In genomic region chr1:138619996-138620461, GRCm38 (mm10) we compare ENCODE assay signal across 8 mouse cellular contexts. TPM values are rescaled to one million over a fixed set of nuclear protein-coding genes. Genes with fewer than 3 reads are reported as not detected.
DNase-seq lines count a peak whose midpoint lies in the region; ATAC-seq and TF ChIP-seq lines count a peak whose summit lies in the region.

Gene Nek7 (minus strand): TSS chr1:138620141.

- H3ac ChIP-seq in myocyte (ENCODE audit: control insufficient read depth, insufficient read length), result peak within 1 kb of the TSS; percentile 42

- H3K27ac ChIP-seq in heart, embryonic 14.5 days (replicated peaks in 1 of 2; ENCODE audit: control insufficient read depth in 1 of 2, insufficient read depth in 1 of 2, low read depth in 2 of 2, low read length in 2 of 2), result peak within 1 kb of the TSS; percentile 91 to 99
- peak within 1 kb of the TSS; percentile 99 for H3K27ac ChIP-seq in kidney, embryonic 16.5 days (ENCODE audit: low read length)
- H3K27ac ChIP-seq in liver, embryonic 11.5 days (ENCODE audit: low read depth, low read length), result peak within 1 kb of the TSS; percentile 96

- no peaks in the 10 kb centered on the region for H3K27me3 ChIP-seq in heart, embryonic 14.5 days (ENCODE audit: control insufficient read depth, insufficient read depth, low read length)
- H3K27me3 ChIP-seq in kidney, embryonic 16.5 days (ENCODE audit: insufficient read depth, low read length), result no peaks in the 10 kb centered on the region
- H3K27me3 ChIP-seq in liver, embryonic 11.5 days (replicated peaks; ENCODE audit: control insufficient read depth, insufficient read depth, low read length), result no peaks in the 10 kb centered on the region
- no peaks in the 10 kb centered on the region for H3K27me3 ChIP-seq in myocyte (ENCODE audit: control insufficient read depth, insufficient read depth, insufficient read length)

- H3K4me3 ChIP-seq in heart, embryonic 14.5 days (ENCODE audit: control insufficient read depth in 1 of 2, insufficient read depth in 1 of 2, low read depth in 1 of 2, low read length in 2 of 2), result peak within 1 kb of the TSS; percentile 94 to 98
- H3K4me3 ChIP-seq in kidney, embryonic 16.5 days (ENCODE audit: low read length), result peak within 1 kb of the TSS; percentile 83
- H3K4me3 ChIP-seq in liver, embryonic 11.5 days (ENCODE audit: low read depth, low read length), result peak within 1 kb of the TSS; percentile 91
- peak within 1 kb of the TSS; percentile 34 for H3K4me3 ChIP-seq in myocyte

- no peaks in the 10 kb centered on the region for H3K36me3 ChIP-seq in heart, embryonic 14.5 days (ENCODE audit: control insufficient read depth, insufficient read depth, low read length)
- no peaks in the 10 kb centered on the region for H3K36me3 ChIP-seq in kidney, embryonic 16.5 days (ENCODE audit: insufficient read depth, low read length)
- no peaks in the 10 kb centered on the region for H3K36me3 ChIP-seq in liver, embryonic 11.5 days (ENCODE audit: control insufficient read depth, insufficient read depth, low read length)
- no peaks in the 10 kb centered on the region for H3K36me3 ChIP-seq in myocyte (ENCODE audit: control insufficient read depth, insufficient read depth)

- H3K4me1 ChIP-seq in heart, embryonic 14.5 days (ENCODE audit: control insufficient read depth in 2 of 2, insufficient read depth in 2 of 2, low read length in 2 of 2), result peaks cover 3 to 36% of the 10 kb centered on the region in 2 experiments
- peaks cover 21% of the 10 kb centered on the region for H3K4me1 ChIP-seq in kidney, embryonic 16.5 days (ENCODE audit: insufficient read depth, low read length)
- H3K4me1 ChIP-seq in liver, embryonic 11.5 days (replicated peaks; ENCODE audit: control insufficient read depth, insufficient read depth, low read length), result peaks cover 7% of the 10 kb centered on the region; the same call in 1 of the 2 replicates

- H3K4me2 ChIP-seq in heart, embryonic 14.5 days (ENCODE audit: low read length), result peak within 1 kb of the TSS; percentile 87
- peak within 1 kb of the TSS; percentile 78 for H3K4me2 ChIP-seq in kidney, embryonic 16.5 days (replicated peaks; ENCODE audit: low read depth, low read length)
- H3K4me2 ChIP-seq in liver, embryonic 11.5 days, result peak within 1 kb of the TSS; percentile 73
- H3K4me2 ChIP-seq in myocyte (ENCODE audit: low read depth), result peak within 1 kb of the TSS; percentile 89

- 2% methylated on average over 11 of the region's 11 CpGs for WGBS in heart, embryonic 14.5 days
- WGBS in kidney, embryonic 16.5 days, result 1% methylated on average over 11 of the region's 11 CpGs
- WGBS in liver, embryonic 11.5 days, result 2% methylated on average over 11 of the region's 11 CpGs

- no peaks in the 10 kb centered on the region for H3K9me3 ChIP-seq in heart, embryonic 14.5 days (ENCODE audit: control insufficient read depth, low read length)
- no peaks in the 10 kb centered on the region for H3K9me3 ChIP-seq in kidney, embryonic 16.5 days (ENCODE audit: low read length)
- H3K9me3 ChIP-seq in liver, embryonic 11.5 days (ENCODE audit: control insufficient read depth, low read length), result no peaks in the 10 kb centered on the region

- no peak for TF ChIP-seq POLR2A in myocyte (IDR thresholded peaks at IDR 0.05; ENCODE audit: insufficient read length, low read depth)

- peak within 1 kb of the TSS; percentile 94 for H3K9ac ChIP-seq in heart, embryonic 14.5 days (ENCODE audit: low read length)
- H3K9ac ChIP-seq in kidney, embryonic 16.5 days (replicated peaks; ENCODE audit: low read length), result peak within 1 kb of the TSS; percentile 95
- peak within 1 kb of the TSS; percentile 90 for H3K9ac ChIP-seq in liver, embryonic 11.5 days (ENCODE audit: low read depth, low read length)

- DNase-seq in adrenal gland, adult (ENCODE audit: inconsistent age in 2 of 2, low spot score in 1 of 2), result peak; percentile 50 to 87
- DNase-seq in liver, embryonic 11.5 days (ENCODE audit: low spot score), result no peak
- no peak for DNase-seq in ovary, postnatal 10 days (ENCODE audit: low spot score)

- H3K79me2 ChIP-seq in myocyte (ENCODE audit: control insufficient read depth, insufficient read depth), result peaks cover 31% of the 10 kb centered on the region

- ATAC-seq in CD4-positive, CD25-positive, alpha-beta regulatory T cell, adult 4 months, result peak; percentile 38
- no peak for ATAC-seq in erythroblast, adult 5-6 weeks (replicated peaks; ENCODE audit: low FRiP score, poor library complexity, severe bottlenecking)
- no peak for ATAC-seq in heart, embryonic 14.5 days (ENCODE audit: insufficient number of reproducible peaks, insufficient read depth, low FRiP score, low read depth)
- peak; percentile 7; the same call in 1 of the 2 replicates for ATAC-seq in kidney, embryonic 16.5 days (ENCODE audit: low FRiP score, low TSS enrichment)
- ATAC-seq in liver, embryonic 11.5 days (replicated peaks; ENCODE audit: low FRiP score), result peak; percentile 27

TF ChIP-seq in myocyte, 11 proteins besides CTCF, POLR2A, EP300 and RAD21:
- no peak for TF ChIP-seq E2F4 (IDR thresholded peaks at IDR 0.05; ENCODE audit: insufficient read depth)
- TF ChIP-seq TCF12 (IDR thresholded peaks at IDR 0.05; ENCODE audit: insufficient read depth, poor library complexity, severe bottlenecking), result no peak
- no peak for TF ChIP-seq CEBPB (IDR thresholded peaks at IDR 0.05; ENCODE audit: insufficient read depth, poor library complexity, severe bottlenecking)
- TF ChIP-seq MYOD1 (IDR thresholded peaks at IDR 0.05; ENCODE audit: control insufficient read depth in 1 of 3, insufficient read length in 2 of 3, low read depth in 2 of 3), result no peak
- no peak for TF ChIP-seq MYOG (IDR thresholded peaks at IDR 0.05; ENCODE audit: control insufficient read depth in 1 of 3, insufficient read depth in 1 of 3, insufficient read length in 2 of 3, low read depth in 2 of 3)
- no peak for TF ChIP-seq REST (IDR thresholded peaks at IDR 0.05; ENCODE audit: insufficient read depth, insufficient read length)
- TF ChIP-seq SRF (IDR thresholded peaks at IDR 0.05; ENCODE audit: control insufficient read depth, insufficient read length, low read depth), result no peak
- TF ChIP-seq POLR2AphosphoS2 (IDR thresholded peaks at IDR 0.05; ENCODE audit: insufficient read length, low read depth), result no peak
- no peak for TF ChIP-seq MAX (IDR thresholded peaks at IDR 0.05; ENCODE audit: low read depth)
- no peak for TF ChIP-seq TCF3 (IDR thresholded peaks at IDR 0.05; ENCODE audit: insufficient read length, low read depth)
- TF ChIP-seq USF1 (IDR thresholded peaks at IDR 0.05; ENCODE audit: low read depth), result no peak
TF ChIP-seq in myocyte: peak in this region for 0.

RNA-seq across cellular contexts. Expression of gene Nek7, which starts in this region (rescaled TPM):
- 10 to 100 TPM; 58.1 to 74.3 TPM for polyA plus RNA-seq in CD4-positive, CD25-positive, alpha-beta regulatory T cell, adult 4 months (2017; shearing (Covaris generic))
- 31.1 and 31.3 TPM in 2 replicates for total RNA-seq in erythroblast, adult 5-6 weeks (2015; ENCODE audit: low replicate concordance)
- 35.2 and 47.1 TPM in 2 replicates for total RNA-seq in erythroblast, adult 5-6 weeks (2017; ENCODE audit: low replicate concordance)
- 59.8 and 60.4 TPM in 2 replicates for polyA plus RNA-seq in heart, embryonic 14.5 days (2014; fragmentation: Nextera tagmentation; extraction: Ambion mirVana)
- 42.6 and 43.7 TPM in 2 replicates for polyA plus RNA-seq in kidney, embryonic 16.5 days (2015; fragmentation: Nextera tagmentation; extraction: Ambion mirVana)
- polyA plus RNA-seq in liver, embryonic 11.5 days (2014; fragmentation: Nextera tagmentation; extraction: Ambion mirVana), result 29.4 and 33.4 TPM in 2 replicates
- 14.6 TPM for polyA plus RNA-seq in myocyte (2012; fragmentation: generic; extraction: Trizol)

Comparison
In these comparisons a context has a peak if more than half of its experiments do, and no peak if none do; other contexts are left out.
1. ATAC-seq: peak in CD4-positive, CD25-positive, alpha-beta regulatory T cell, adult 4 months (single experiment), kidney, embryonic 16.5 days (single experiment) and liver, embryonic 11.5 days (single experiment); none in erythroblast, adult 5-6 weeks (single experiment) and heart, embryonic 14.5 days (single experiment).
2. DNase-seq: peak in adrenal gland, adult (2 of 2); none in liver, embryonic 11.5 days (single experiment) and ovary, postnatal 10 days (single experiment).
3. H3K4me3 ChIP-seq: peak in every context shown above with its lines; median percentile 96 in heart, embryonic 14.5 days; 91 in liver, embryonic 11.5 days; 83 in kidney, embryonic 16.5 days; 34 in myocyte.
4. Peak in every context shown above with its lines, with median percentiles within 50 percentile points of each other: H3K27ac ChIP-seq, H3K4me2 ChIP-seq and H3K9ac ChIP-seq.